Mouse (Mus musculus): ENCODE results near the gene Cep135. TPM values are rescaled to one million over a fixed set of nuclear protein-coding genes. Genes with fewer than 3 reads are reported as not detected.

The Cep135 gene
- polyA plus RNA-seq, 1 experiment = 0.39 TPM

- WGBS = 89% methylated on average over 5 of the region's 5 CpGs
- Histone ChIP-seq H3K4me3 (ENCODE audit: low read depth, low read length) (no peak overlapping the region), H3K27ac (ENCODE audit: insufficient read depth, low read depth, low read length) (no peak overlapping the region), H3K36me3 (ENCODE audit: control insufficient read depth, insufficient read depth, low read length) (no peaks in the 10 kb centered on the region), H3K27me3 (ENCODE audit: control insufficient read depth, insufficient read depth, low read length) (no peaks in the 10 kb centered on the region), H3K4me1 (ENCODE audit: control insufficient read depth, insufficient read depth, insufficient read length, low read length) (peaks cover 2% of the 10 kb centered on the region; the same call in 1 of the 2 replicates)
- TF ChIP-seq CTCF (IDR thresholded peaks at IDR 0.05; ENCODE audit: extremely low read depth, insufficient read length, insufficient replicate concordance, low read depth, low read length) (no peak), POLR2A (IDR thresholded peaks at IDR 0.05; ENCODE audit: low read depth, low read length) (no peak)
Observed at GRCm38 (mm10) chr5:76691251-76691650, 102.8 kb downstream of the Cep135 start.

- Histone ChIP-seq H3K27me3 (ENCODE audit: control insufficient read depth, insufficient read depth, low read length) (no peaks in the 10 kb centered on the region), H3K27ac (ENCODE audit: insufficient read depth, low read depth, low read length) (no peak overlapping the region), H3K4me1 (ENCODE audit: control insufficient read depth, insufficient read depth, insufficient read length, low read length) (no peaks in the 10 kb centered on the region), H3K4me3 (ENCODE audit: low read depth, low read length) (no peak overlapping the region), H3K36me3 (ENCODE audit: control insufficient read depth, insufficient read depth, low read length) (no peaks in the 10 kb centered on the region)
- TF ChIP-seq CTCF (IDR thresholded peaks at IDR 0.05; ENCODE audit: extremely low read depth, insufficient read length, insufficient replicate concordance, low read depth, low read length) (no peak), POLR2A (IDR thresholded peaks at IDR 0.05; ENCODE audit: low read depth, low read length) (no peak)
- 89% methylated on average over 12 of the region's 12 CpGs for WGBS
Observed at GRCm38 (mm10) chr5:76691706-76692424, 103.4 kb downstream of the Cep135 start.

Other genes with a start within 250 kb of the Cep135 start
- 5.2 and 10.3 TPM in 2 replicates for gene Nmu, start 224.9 kb upstream of the Cep135 start, polyA plus RNA-seq (2012; rRNA removed)
- gene Gm7271, start 104.7 kb upstream of the Cep135 start, polyA plus RNA-seq (2012; rRNA removed) = not detected in 2 replicates
- gene Exoc1, start 59.4 kb upstream of the Cep135 start, polyA plus RNA-seq (2012; rRNA removed) = 7.1 and 17.9 TPM in 2 replicates
- 9.8 and 42.5 TPM in 2 replicates for gene C530008M17Rik, start 67.8 kb downstream of the Cep135 start, polyA plus RNA-seq (2012; rRNA removed)

Data from small intestine, adult 2 months (tissue).